Mouse (Mus musculus) kidney, adult 2 months (tissue): Measurements from ENCODE around the gene C1qb. TPM values are rescaled to one million over a fixed set of nuclear protein-coding genes. Genes with fewer than 3 reads are reported as not detected.

Source experiments
- DNase-seq: peaks from one replicate; pipeline ENCODE4 v3.0.0; 2021
- H3K27ac ChIP-seq: fragments of 200-500 bp; 2 replicates; pipeline ENCODE4 v1.5.1; 2012; ENCODE audit warnings: low read depth, low read length, control low read depth, inconsistent platforms; ENCODE audit not compliant: insufficient read depth
- H3K27me3 ChIP-seq: fragments of 200-500 bp; replicated peaks from 2 replicates; pipeline ENCODE4 v1.6.1; 2012; ENCODE audit warnings: mild to moderate bottlenecking, moderate library complexity, low read length, inconsistent platforms; ENCODE audit not compliant: control insufficient read depth, insufficient read depth
- H3K36me3 ChIP-seq: fragments of 200-500 bp; 2 replicates; pipeline ENCODE4 v1.6.1; 2012; ENCODE audit warnings: mild to moderate bottlenecking, moderate library complexity, low read length, inconsistent platforms; ENCODE audit not compliant: control insufficient read depth, insufficient read depth
- H3K4me1 ChIP-seq: fragments of 200-500 bp; 2 replicates; pipeline ENCODE4 v1.6.1; 2011; ENCODE audit warnings: low read length; ENCODE audit not compliant: control insufficient read depth, insufficient read depth
- H3K4me3 ChIP-seq: fragments of 200-500 bp; 2 replicates; pipeline ENCODE4 v1.5.1; 2011; ENCODE audit warnings: mild to moderate bottlenecking, low read depth, low read length, control low read depth; ENCODE audit not compliant: insufficient read depth
- CTCF ChIP-seq: fragments of 200-500 bp; conservative IDR thresholded peaks from 2 replicates; pipeline ENCODE4 v1.5.1; 2011; ENCODE audit warnings: low read depth, mild to moderate bottlenecking, control low read depth, low read length, moderate library complexity, mixed read lengths; ENCODE audit not compliant: insufficient read depth, insufficient read length
- POLR2A ChIP-seq: fragments of 200-500 bp; IDR thresholded peaks from one replicate; pipeline ENCODE4 v1.6.1; 2011; ENCODE audit warnings: low read depth, low read length, control low read depth
- whole genome bisulfite sequencing: fragments of 180-500 bp; shearing (Covaris S2); methylation state at CpG from one replicate; pipeline ENCODE4 v1.1.7; 2018; 5-methylcytosine and 5-hydroxymethylcytosine counted together
- polyA plus RNA-seq: library from polyadenylated mRNA; depleted of rRNA; stranded (reverse); fragments of >200 nt; gene quantifications from 2 replicates; pipeline ENCODE4 v1.2.3, GENCODE M21; 2012

C1qb gene
- polyA plus RNA-seq, 1 experiment = 58.5 TPM

GRCm38 (mm10) chr4:136893691-136894543 lies 7.9 kb upstream of the C1qb start:
- Histone ChIP-seq H3K4me1 (no peaks in the 10 kb centered on the region), H3K36me3 (no peaks in the 10 kb centered on the region), H3K27me3 (no peaks in the 10 kb centered on the region), H3K4me3 (no peak overlapping the region), H3K27ac (no peak overlapping the region)
- WGBS = 5% methylated on average over 9 of the region's 9 CpGs
- DNase-seq = peak; percentile 23
- TF ChIP-seq POLR2A (no peak), CTCF (peak; percentile 65)

DNA sequence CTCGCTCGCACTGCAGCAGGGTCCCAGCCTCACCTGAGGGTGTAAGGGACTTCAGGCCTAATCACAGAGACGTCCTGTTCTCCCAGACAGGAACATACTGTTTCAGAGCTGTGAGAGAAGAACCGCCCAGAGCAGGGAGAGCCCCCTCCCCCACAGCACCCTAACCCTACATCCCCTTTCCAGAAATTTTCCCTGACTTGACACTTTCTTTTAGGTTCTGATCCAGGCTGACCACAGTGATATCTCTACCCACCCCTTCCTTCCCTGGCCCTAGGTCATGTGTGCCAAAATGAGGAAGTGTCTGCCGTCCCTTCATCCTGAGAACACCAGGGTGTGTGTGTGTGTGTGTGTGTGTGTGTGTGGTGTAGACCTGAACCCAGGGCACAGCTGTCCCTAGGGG lies 6.8 kb upstream of the C1qb start, which contains the start of gene C1qc:
C1qc (minus strand) TSS at position 255 of the 400 bp plus-strand sequence.
- no peak within 1 kb of the TSS for H3K27ac ChIP-seq
- no peaks in the 10 kb centered on the region for H3K36me3 ChIP-seq
- 63% methylated on average over 5 of the region's 5 CpGs for WGBS

GRCm38 (mm10) chr4:136892371-136892770 lies 6.4 kb upstream of the C1qb start:
- Histone ChIP-seq H3K4me1 (no peaks in the 10 kb centered on the region), H3K27ac (no peak overlapping the region), H3K27me3 (no peaks in the 10 kb centered on the region), H3K4me3 (no peak overlapping the region), H3K36me3 (no peaks in the 10 kb centered on the region)
- no peak for DNase-seq
- WGBS = 33% methylated on average over 7 of the region's 7 CpGs
- no peak for TF ChIP-seq POLR2A

More for the DNA sequence above, 6.8 kb upstream of the C1qb start, which contains the start of gene C1qc:
- Histone ChIP-seq H3K27me3 (no peaks in the 10 kb centered on the region), H3K4me3 (no peak within 1 kb of the TSS), H3K4me1 (no peaks in the 10 kb centered on the region)
- no peak for TF ChIP-seq POLR2A
- no peak for TF ChIP-seq CTCF
- peak; percentile 32 for DNase-seq

- no peak overlapping the region for H3K27ac ChIP-seq
- no peak for TF ChIP-seq CTCF
- no peak for TF ChIP-seq POLR2A
- 87% methylated on average over 4 of the region's 4 CpGs for WGBS
- H3K36me3 ChIP-seq = no peaks in the 10 kb centered on the region
- H3K4me3 ChIP-seq = no peak overlapping the region
- DNase-seq = no peak
- H3K4me1 ChIP-seq = no peaks in the 10 kb centered on the region
- H3K27me3 ChIP-seq = no peaks in the 10 kb centered on the region
Measured at GRCm38 (mm10) chr4:136891115-136891514, 5.1 kb upstream of the C1qb start.

GRCm38 (mm10) chr4:136889981-136890380 lies 4.0 kb upstream of the C1qb start:
- H3K4me1 ChIP-seq = no peaks in the 10 kb centered on the region
- no peak overlapping the region for H3K4me3 ChIP-seq
- no peak overlapping the region for H3K27ac ChIP-seq
- no peaks in the 10 kb centered on the region for H3K36me3 ChIP-seq
- no peak for TF ChIP-seq POLR2A
- no peak for TF ChIP-seq CTCF
- WGBS = 70% methylated on average over 15 of the region's 15 CpGs
- no peak for DNase-seq
- no peaks in the 10 kb centered on the region for H3K27me3 ChIP-seq

DNA sequence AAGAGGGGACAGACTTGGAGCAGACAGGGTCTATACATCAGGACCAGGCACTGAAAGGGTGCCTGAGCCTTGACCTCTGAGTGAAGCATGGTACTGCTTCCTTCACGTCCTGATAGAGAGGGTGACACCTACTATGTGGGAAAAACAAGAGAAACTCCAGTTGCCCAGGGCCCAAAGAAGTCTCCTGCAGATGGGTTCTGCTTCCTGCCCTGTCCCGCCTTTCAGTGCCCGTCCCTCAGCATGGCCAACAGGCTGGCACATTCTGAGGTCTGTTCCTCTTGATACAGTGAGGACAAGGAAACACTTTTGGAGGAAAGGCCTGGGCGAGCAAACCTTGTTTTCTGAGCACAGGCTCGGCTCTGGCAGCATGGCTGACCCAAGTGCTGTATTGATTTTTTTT lies 1.7 kb upstream of the C1qb start:
- Histone ChIP-seq H3K4me1 (no peaks in the 10 kb centered on the region), H3K4me3 (no peak overlapping the region), H3K27ac (no peak overlapping the region), H3K36me3 (no peaks in the 10 kb centered on the region), H3K27me3 (no peaks in the 10 kb centered on the region)
- DNase-seq = no peak
- WGBS = 61% methylated on average over 5 of the region's 5 CpGs
- TF ChIP-seq POLR2A (no peak), CTCF (no peak)

DNA sequence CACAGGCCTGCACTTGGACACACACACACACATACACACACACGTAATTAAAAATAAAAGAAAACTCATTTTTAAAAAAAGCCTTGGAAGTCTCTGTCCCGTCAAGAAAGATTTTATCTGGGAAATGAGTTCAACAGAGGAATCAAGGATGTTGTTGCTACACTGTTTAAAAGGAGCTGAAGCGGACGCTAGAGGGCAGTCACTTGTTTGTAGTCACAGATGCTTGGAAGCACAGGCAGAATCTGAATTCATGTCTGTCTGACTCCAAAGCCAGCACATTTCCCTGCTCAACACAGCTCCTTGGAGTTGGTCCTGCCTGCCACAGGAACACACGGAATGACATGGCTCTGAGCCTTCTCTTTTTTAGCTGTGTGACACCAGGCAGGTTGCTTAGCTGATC lies 7.4 kb downstream of the C1qb start:
- peak; percentile 37 for TF ChIP-seq CTCF
- TF ChIP-seq POLR2A = no peak
- WGBS = 36% methylated on average over 5 of the region's 5 CpGs
- no peak overlapping the region for H3K27ac ChIP-seq
- no peaks in the 10 kb centered on the region for H3K4me1 ChIP-seq
- peak; percentile 22 for DNase-seq
- no peak overlapping the region for H3K4me3 ChIP-seq
- no peaks in the 10 kb centered on the region for H3K27me3 ChIP-seq
- H3K36me3 ChIP-seq = no peaks in the 10 kb centered on the region
